Mouse (Mus musculus): ENCODE results near the gene Bcl9l.

Bcl9l gene

DNA sequence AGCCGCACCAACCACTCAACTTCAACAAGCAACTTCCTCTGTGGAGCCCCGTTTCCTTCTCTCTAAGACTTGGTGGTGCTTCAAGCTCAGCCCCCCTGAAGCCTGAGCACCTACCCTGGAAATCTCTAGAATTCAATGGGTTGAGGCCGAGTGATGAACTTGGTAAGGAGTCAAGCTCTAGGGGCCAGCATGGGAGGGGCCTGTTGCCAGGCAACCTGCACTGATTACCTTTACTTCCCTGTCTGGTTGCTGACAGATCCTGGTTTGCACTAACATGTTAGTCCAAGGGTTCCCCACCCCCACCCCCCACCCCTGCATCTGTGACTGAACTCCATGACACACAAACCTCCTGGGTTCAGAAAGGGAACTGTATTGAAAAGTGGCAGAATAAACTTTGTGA lies 62.4 kb downstream of the Bcl9l start:
- in situ Hi-C loops (cut with MboI) = no loop called here

DNA sequence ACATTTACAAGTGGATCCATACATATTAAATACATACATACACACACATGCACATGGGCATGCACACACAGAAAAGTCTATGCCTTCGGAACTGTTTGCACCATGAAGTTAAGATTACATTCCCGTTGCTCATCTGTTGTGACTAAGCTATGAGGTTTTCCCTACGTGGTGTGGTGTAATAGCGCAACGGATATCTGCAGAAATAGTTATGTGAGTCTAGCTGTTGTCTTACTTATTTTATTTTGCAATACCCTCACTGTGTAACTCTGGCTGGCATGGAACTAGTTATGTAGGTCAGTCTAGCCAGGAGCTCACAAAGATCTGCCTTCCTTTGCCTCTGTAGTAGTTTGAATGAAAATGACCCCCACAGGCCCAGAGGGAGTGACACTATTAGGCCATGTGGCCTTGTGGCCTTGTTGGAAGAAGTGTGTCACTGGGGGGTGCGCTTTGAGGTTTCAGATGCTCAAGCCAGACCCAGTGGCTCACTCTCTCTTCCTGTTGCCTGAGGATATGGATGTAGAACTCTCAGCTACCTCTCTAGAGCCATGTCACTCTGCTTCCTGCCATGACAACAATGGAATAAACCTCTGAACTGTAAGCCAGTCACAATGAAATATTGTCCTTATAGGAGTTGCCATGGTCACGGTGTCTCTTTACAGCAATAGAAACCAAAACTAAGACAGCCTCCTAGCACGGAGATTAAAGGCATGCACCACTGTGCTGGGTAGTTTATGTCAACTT lies 66.0 kb downstream of the Bcl9l start:
- in situ Hi-C loops (cut with MboI) = no loop called here

DNA sequence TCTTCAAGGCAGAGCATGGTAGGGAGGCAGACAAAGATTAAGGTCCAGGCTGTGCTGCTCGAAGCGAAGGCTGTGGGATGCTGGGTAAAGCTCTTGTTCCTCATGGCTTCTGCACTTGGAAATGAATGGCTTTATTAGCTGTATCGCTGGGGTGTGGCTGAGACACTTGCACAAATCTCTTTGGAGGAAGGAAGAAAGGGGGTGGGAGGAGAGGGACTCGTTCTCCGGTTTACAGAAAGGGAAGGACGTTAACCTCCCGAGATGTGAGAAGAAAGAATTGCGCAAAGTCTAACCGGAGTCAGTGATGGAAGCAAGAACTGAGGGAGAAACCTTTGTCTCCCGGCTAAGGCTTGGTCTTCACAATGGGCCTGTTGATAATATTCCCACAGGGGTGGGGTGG lies 68.5 kb downstream of the Bcl9l start:
- in situ Hi-C loops (cut with MboI) = no loop called here

DNA sequence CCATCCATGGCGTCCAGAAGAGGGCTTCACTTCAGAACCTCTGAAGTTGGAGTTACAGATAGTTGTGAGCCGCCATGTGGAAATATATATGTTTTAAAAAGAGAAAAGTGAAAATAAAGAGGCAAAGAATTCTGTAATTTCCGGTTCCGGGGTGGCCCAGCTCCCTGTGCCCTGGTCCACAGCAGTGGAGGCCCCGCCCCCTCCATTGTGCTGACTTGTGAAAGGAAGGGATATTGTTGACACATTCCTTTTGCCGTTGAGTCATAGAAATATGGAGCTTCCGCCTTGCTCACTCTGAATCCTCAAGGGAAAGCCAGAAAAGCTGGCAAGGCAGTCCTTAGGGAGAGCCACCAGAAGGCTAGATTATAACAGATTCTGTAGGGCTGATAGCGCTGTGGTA lies 69.5 kb downstream of the Bcl9l start:
- in situ Hi-C loops (cut with MboI) = no loop called here
